Mouse (Mus musculus): Measurements from ENCODE around the gene Pde4b. TPM values are rescaled to one million over a fixed set of nuclear protein-coding genes. Genes with fewer than 3 reads are reported as not detected.

The Pde4b gene
- polyA plus RNA-seq, 1 experiment from 2014 or later: 7.7 TPM

DNA sequence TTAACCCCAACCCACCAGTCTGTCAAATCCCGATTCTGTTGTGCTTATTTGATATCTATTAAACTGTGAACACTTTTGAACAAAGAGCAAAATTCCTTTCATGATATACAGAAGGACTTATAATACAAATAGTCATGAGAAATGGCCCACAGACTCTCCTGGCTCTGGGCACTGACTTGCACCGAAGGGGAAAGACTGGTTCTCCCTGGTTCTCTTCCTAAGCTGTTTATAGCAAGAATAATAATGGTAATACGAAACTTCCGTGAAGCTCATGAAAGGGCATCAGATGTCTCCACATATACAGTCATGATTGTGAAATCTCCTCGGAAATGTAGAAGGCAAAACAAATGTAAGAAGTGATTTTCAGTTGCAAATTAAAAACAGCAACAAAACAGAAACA, 287.3 kb downstream of the Pde4b start:
- WGBS: 83% methylated on average over 5 of the region's 5 CpGs
- H3K4me2 ChIP-seq (ENCODE audit: low read depth, low read length, severe bottlenecking): no peak overlapping the region
- no peak overlapping the region for H3K9ac ChIP-seq (ENCODE audit: low read length)
- H3K9me3 ChIP-seq (ENCODE audit: control insufficient read depth, low read length): no peaks in the 10 kb centered on the region
- H3K4me3 ChIP-seq (ENCODE audit: low read depth, low read length): no peak overlapping the region
- no peak overlapping the region for H3K27ac ChIP-seq (ENCODE audit: low read depth, low read length)
- H3K4me1 ChIP-seq (replicated peaks; ENCODE audit: control insufficient read depth, insufficient read depth, low read length): no peaks in the 10 kb centered on the region
- H3K36me3 ChIP-seq (ENCODE audit: control insufficient read depth, insufficient read depth, low read length): no peaks in the 10 kb centered on the region
- H3K27me3 ChIP-seq (ENCODE audit: control insufficient read depth, insufficient read depth, low read length): no peaks in the 10 kb centered on the region
- DNase-seq (ENCODE audit: low spot score): no peak
- ATAC-seq (replicated peaks; ENCODE audit: low FRiP score): no peak

DNA sequence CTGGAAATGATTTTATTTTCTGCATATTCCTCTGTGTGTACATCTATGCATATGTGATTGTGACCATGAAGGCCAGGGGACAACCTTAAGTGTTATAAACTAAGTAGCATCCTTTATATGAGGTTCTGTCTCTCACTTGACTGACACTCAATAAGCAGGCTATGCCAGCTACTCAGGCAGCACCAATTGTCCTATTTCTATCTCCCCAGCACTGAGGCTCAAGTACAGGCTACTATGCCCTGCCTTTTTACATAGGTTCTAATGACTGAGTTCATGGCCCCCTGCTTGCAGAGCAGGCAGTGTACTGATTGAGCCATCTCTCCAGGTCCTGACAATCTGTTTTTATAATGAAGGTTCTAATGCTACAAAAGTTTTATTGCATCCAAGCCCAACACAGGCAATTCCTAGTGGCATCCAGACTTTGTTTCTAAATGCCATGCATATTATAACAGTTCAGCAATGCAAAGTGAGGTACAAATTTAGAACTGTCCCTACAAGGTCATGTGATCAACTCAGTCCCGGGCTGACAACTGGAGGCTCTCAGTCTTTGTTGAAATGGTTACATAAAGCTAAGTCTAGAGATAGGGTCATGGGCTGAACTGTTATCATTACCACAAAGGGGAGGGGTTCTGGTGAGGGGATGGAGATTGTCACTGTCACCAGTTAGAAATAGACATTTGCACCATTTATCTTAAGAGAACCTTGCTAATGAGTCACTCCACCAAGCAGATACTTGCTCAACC, 295.6 kb downstream of the Pde4b start:
- no peaks in the 10 kb centered on the region for H3K9me3 ChIP-seq (ENCODE audit: control insufficient read depth, low read length)
- DNase-seq (ENCODE audit: low spot score) (no peak), ATAC-seq (replicated peaks; ENCODE audit: low FRiP score) (no peak)
- H3K9ac ChIP-seq (ENCODE audit: low read length): no peak overlapping the region
- no peaks in the 10 kb centered on the region for H3K27me3 ChIP-seq (ENCODE audit: control insufficient read depth, insufficient read depth, low read length)
- no peaks in the 10 kb centered on the region for H3K4me1 ChIP-seq (replicated peaks; ENCODE audit: control insufficient read depth, insufficient read depth, low read length)
- no peak overlapping the region for H3K4me2 ChIP-seq (ENCODE audit: low read depth, low read length, severe bottlenecking)
- no peaks in the 10 kb centered on the region for H3K36me3 ChIP-seq (ENCODE audit: control insufficient read depth, insufficient read depth, low read length)
- no peak overlapping the region for H3K4me3 ChIP-seq (ENCODE audit: low read depth, low read length)
- no peak overlapping the region for H3K27ac ChIP-seq (ENCODE audit: low read depth, low read length)
- 88% methylated on average over 1 of the region's 1 CpGs for WGBS

DNA sequence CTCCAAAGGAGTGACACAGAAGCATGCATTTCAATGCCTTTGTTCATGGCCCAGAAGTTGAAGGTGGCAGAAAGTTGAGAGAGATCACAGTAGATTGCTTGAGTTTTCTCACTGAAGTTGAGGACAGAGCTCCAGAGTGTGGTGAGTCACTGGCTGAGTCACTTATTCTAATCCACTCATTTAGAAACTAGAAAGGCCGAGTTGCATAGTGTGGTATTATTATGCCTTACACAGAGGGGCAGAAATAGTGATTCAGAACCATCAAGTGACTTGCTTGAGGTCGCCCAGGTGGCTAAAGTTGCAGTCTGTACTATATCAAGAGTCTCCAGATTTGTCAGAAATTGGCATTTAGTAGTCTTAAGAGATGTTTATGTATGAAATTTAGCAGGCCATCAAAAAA, 306.3 kb downstream of the Pde4b start:
- no peak overlapping the region for H3K4me2 ChIP-seq (ENCODE audit: low read depth, low read length, severe bottlenecking)
- ATAC-seq (replicated peaks; ENCODE audit: low FRiP score): no peak
- WGBS: 80% methylated on average over 2 of the region's 2 CpGs
- H3K36me3 ChIP-seq (ENCODE audit: control insufficient read depth, insufficient read depth, low read length): no peaks in the 10 kb centered on the region
- H3K27ac ChIP-seq (ENCODE audit: low read depth, low read length): no peak overlapping the region
- no peaks in the 10 kb centered on the region for H3K4me1 ChIP-seq (replicated peaks; ENCODE audit: control insufficient read depth, insufficient read depth, low read length)
- no peak overlapping the region for H3K9ac ChIP-seq (ENCODE audit: low read length)
- H3K4me3 ChIP-seq (ENCODE audit: low read depth, low read length): no peak overlapping the region
- H3K27me3 ChIP-seq (ENCODE audit: control insufficient read depth, insufficient read depth, low read length): no peaks in the 10 kb centered on the region
- H3K9me3 ChIP-seq (ENCODE audit: control insufficient read depth, low read length): no peaks in the 10 kb centered on the region; the same call in 1 of the 2 replicates
- no peak for DNase-seq (ENCODE audit: low spot score)

DNA sequence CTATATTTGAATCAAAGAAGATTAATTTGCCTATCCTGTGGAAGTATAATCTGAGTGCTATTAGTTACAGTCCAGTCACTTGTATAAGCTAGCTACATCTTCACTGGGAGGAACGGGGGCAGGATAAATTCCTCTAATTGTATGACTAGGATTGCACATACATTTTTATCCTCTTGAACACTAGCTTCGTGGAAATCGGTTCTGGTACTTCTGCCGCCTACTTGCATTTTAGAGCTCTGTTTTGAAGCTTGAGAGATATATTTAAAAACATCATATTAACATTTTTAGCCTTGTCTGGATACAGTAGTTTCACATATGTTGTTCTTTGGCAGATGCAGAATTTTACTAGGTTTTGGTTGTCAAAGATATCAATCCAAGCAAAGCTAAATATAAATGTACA, 310.0 kb downstream of the Pde4b start:
- ATAC-seq (replicated peaks; ENCODE audit: low FRiP score) (no peak), DNase-seq (ENCODE audit: low spot score) (no peak)
- no peak overlapping the region for H3K4me2 ChIP-seq (ENCODE audit: low read depth, low read length, severe bottlenecking)
- H3K4me1 ChIP-seq (replicated peaks; ENCODE audit: control insufficient read depth, insufficient read depth, low read length): no peaks in the 10 kb centered on the region
- H3K9me3 ChIP-seq (ENCODE audit: control insufficient read depth, low read length): no peaks in the 10 kb centered on the region; the same call in 1 of the 2 replicates
- no peak overlapping the region for H3K27ac ChIP-seq (ENCODE audit: low read depth, low read length)
- 91% methylated on average over 4 of the region's 4 CpGs for WGBS
- H3K9ac ChIP-seq (ENCODE audit: low read length): no peak overlapping the region
- H3K4me3 ChIP-seq (ENCODE audit: low read depth, low read length): no peak overlapping the region
- H3K27me3 ChIP-seq (ENCODE audit: control insufficient read depth, insufficient read depth, low read length): no peaks in the 10 kb centered on the region
- H3K36me3 ChIP-seq (ENCODE audit: control insufficient read depth, insufficient read depth, low read length): no peaks in the 10 kb centered on the region

DNA sequence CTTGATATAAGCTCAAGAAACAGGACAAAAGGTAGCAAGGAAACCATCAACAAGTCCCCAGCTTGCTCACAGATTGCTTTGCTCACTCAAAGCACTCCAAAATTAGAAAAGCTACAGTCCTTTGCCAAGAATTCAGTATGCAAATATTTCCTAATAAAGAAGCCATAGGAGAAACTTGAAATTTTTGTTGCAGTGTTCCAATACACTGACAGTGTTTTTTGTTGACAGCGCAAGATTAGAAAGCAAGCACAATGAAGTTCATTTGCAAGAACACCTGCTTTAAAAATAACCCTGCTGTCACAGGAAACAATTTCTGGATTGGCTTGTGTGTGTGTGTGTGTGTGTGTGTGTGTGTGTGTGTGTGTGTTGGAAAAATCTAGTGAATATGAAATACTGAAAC, 311.2 kb downstream of the Pde4b start:
- DNase-seq (ENCODE audit: low spot score) (no peak), ATAC-seq (replicated peaks; ENCODE audit: low FRiP score) (no peak)
- no peaks in the 10 kb centered on the region for H3K36me3 ChIP-seq (ENCODE audit: control insufficient read depth, insufficient read depth, low read length)
- H3K9me3 ChIP-seq (ENCODE audit: control insufficient read depth, low read length): no peaks in the 10 kb centered on the region; the same call in 1 of the 2 replicates
- 91% methylated on average over 1 of the region's 1 CpGs for WGBS
- no peak overlapping the region for H3K27ac ChIP-seq (ENCODE audit: low read depth, low read length)
- H3K9ac ChIP-seq (ENCODE audit: low read length): no peak overlapping the region
- no peaks in the 10 kb centered on the region for H3K4me1 ChIP-seq (replicated peaks; ENCODE audit: control insufficient read depth, insufficient read depth, low read length)
- no peak overlapping the region for H3K4me3 ChIP-seq (ENCODE audit: low read depth, low read length)
- H3K27me3 ChIP-seq (ENCODE audit: control insufficient read depth, insufficient read depth, low read length): no peaks in the 10 kb centered on the region
- no peak overlapping the region for H3K4me2 ChIP-seq (ENCODE audit: low read depth, low read length, severe bottlenecking)

DNA sequence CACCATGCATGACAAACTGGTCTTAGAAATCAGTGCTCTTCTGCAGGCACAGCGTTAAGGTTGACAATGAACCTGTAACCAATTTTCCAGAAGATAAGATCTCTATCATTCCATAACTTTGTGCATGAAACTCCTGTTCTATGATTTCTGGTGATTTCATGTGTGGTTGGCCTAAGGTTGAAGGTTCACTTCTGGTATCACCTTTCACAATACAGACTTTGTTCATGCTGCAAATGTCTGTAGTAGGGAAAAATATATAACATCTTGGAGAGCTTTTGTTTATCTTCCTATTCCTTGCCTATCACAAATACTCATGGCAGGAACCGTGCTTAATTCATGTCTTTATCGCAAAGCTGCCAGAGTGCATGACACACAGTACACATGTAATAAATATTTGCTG, 319.5 kb downstream of the Pde4b start:
- no peak for DNase-seq (ENCODE audit: low spot score)
- H3K4me2 ChIP-seq (ENCODE audit: low read depth, low read length, severe bottlenecking): no peak overlapping the region
- 67% methylated on average over 3 of the region's 3 CpGs for WGBS
- no peaks in the 10 kb centered on the region for H3K36me3 ChIP-seq (ENCODE audit: control insufficient read depth, insufficient read depth, low read length)
- no peak overlapping the region for H3K27ac ChIP-seq (ENCODE audit: low read depth, low read length)
- H3K9ac ChIP-seq (ENCODE audit: low read length): no peak overlapping the region
- no peaks in the 10 kb centered on the region for H3K9me3 ChIP-seq (ENCODE audit: control insufficient read depth, low read length)
- ATAC-seq (replicated peaks; ENCODE audit: low FRiP score): no peak
- H3K4me1 ChIP-seq (replicated peaks; ENCODE audit: control insufficient read depth, insufficient read depth, low read length): no peaks in the 10 kb centered on the region
- H3K27me3 ChIP-seq (ENCODE audit: control insufficient read depth, insufficient read depth, low read length): no peaks in the 10 kb centered on the region
- no peak overlapping the region for H3K4me3 ChIP-seq (ENCODE audit: low read depth, low read length)

DNA sequence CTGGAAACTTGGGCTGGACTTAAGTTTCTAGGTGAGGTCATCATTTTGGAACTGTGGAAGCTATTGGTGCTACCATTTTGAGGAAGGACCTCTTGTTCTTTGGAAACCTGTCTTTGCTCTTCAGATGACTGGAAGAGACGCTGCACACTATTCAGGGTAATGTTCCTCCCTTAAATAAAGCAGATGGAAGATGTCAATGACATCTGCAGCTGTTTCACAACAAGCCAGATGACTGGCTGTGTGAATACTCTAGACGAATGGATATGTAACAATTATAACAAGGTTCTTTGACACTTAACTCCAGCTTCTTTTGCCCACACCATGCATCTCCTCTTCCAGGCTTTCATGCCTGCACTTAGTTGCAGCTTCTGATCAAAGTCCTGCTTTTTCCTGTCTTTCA, 320.8 kb downstream of the Pde4b start:
- no peak overlapping the region for H3K4me2 ChIP-seq (ENCODE audit: low read depth, low read length, severe bottlenecking)
- H3K9ac ChIP-seq (ENCODE audit: low read length): no peak overlapping the region
- H3K4me1 ChIP-seq (replicated peaks; ENCODE audit: control insufficient read depth, insufficient read depth, low read length): no peaks in the 10 kb centered on the region
- no peaks in the 10 kb centered on the region for H3K36me3 ChIP-seq (ENCODE audit: control insufficient read depth, insufficient read depth, low read length)
- no peak for DNase-seq (ENCODE audit: low spot score)
- WGBS: 87% methylated on average over 2 of the region's 2 CpGs
- no peaks in the 10 kb centered on the region for H3K9me3 ChIP-seq (ENCODE audit: control insufficient read depth, low read length)
- no peak overlapping the region for H3K27ac ChIP-seq (ENCODE audit: low read depth, low read length)
- no peak for ATAC-seq (replicated peaks; ENCODE audit: low FRiP score)
- H3K4me3 ChIP-seq (ENCODE audit: low read depth, low read length): no peak overlapping the region
- no peaks in the 10 kb centered on the region for H3K27me3 ChIP-seq (ENCODE audit: control insufficient read depth, insufficient read depth, low read length)

DNA sequence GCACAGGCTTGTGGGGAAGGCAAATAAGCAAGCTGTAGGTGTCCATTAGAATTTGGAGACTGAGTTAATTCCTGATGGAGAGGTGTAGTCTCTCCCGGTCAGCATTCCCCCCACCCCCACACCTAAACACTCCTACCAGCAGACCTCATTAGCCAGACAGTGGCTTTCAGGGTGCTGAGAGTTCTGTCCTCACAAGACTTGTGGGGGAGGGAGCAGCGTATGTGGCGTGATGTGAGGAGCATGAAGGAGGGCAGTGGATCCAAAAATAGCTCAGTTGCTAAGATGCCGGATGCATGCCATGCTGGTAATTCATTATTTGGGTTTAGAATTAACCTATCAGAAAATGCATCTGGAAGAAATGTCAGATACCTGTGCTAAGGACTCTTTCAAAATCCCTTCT, 321.6 kb downstream of the Pde4b start:
- H3K27me3 ChIP-seq (ENCODE audit: control insufficient read depth, insufficient read depth, low read length): no peaks in the 10 kb centered on the region
- WGBS: 36% methylated on average over 4 of the region's 4 CpGs
- ATAC-seq (replicated peaks; ENCODE audit: low FRiP score) (no peak), DNase-seq (ENCODE audit: low spot score) (no peak)
- H3K9me3 ChIP-seq (ENCODE audit: control insufficient read depth, low read length): no peaks in the 10 kb centered on the region
- no peak overlapping the region for H3K9ac ChIP-seq (ENCODE audit: low read length)
- H3K36me3 ChIP-seq (ENCODE audit: control insufficient read depth, insufficient read depth, low read length): no peaks in the 10 kb centered on the region
- no peak overlapping the region for H3K4me3 ChIP-seq (ENCODE audit: low read depth, low read length)
- no peak overlapping the region for H3K27ac ChIP-seq (ENCODE audit: low read depth, low read length)
- H3K4me2 ChIP-seq (ENCODE audit: low read depth, low read length, severe bottlenecking): no peak overlapping the region
- no peaks in the 10 kb centered on the region for H3K4me1 ChIP-seq (replicated peaks; ENCODE audit: control insufficient read depth, insufficient read depth, low read length)

DNA sequence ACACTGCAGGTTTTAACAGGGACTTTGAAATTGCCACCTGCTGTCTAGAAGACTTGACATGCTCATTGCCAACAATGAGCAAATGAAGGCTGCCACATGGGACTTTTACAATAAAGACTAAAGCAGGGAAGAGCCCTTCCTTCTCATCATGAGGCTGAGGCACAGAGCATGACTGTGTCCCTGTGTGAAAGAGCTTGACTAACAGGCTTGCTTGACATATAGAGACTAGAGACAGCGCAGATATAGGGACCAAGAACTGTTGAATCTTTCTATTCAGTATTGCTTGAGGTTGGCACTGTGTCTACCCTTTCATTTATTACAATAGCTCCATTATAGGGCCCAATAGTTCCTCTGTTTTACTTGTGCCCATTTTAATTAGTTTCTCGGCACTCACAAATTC, 325.8 kb downstream of the Pde4b start:
- H3K4me3 ChIP-seq (ENCODE audit: low read depth, low read length): no peak overlapping the region
- WGBS: 65% methylated on average over 2 of the region's 2 CpGs
- no peaks in the 10 kb centered on the region for H3K36me3 ChIP-seq (ENCODE audit: control insufficient read depth, insufficient read depth, low read length)
- DNase-seq (ENCODE audit: low spot score) (no peak), ATAC-seq (replicated peaks; ENCODE audit: low FRiP score) (no peak)
- H3K4me2 ChIP-seq (ENCODE audit: low read depth, low read length, severe bottlenecking): no peak overlapping the region
- no peaks in the 10 kb centered on the region for H3K4me1 ChIP-seq (replicated peaks; ENCODE audit: control insufficient read depth, insufficient read depth, low read length)
- no peak overlapping the region for H3K27ac ChIP-seq (ENCODE audit: low read depth, low read length)
- no peak overlapping the region for H3K9ac ChIP-seq (ENCODE audit: low read length)
- H3K9me3 ChIP-seq (ENCODE audit: control insufficient read depth, low read length): no peaks in the 10 kb centered on the region
- no peaks in the 10 kb centered on the region for H3K27me3 ChIP-seq (ENCODE audit: control insufficient read depth, insufficient read depth, low read length)
